Mouse (Mus musculus): Measurements from ENCODE around the gene Cavin3. TPM values are rescaled to one million over a fixed set of nuclear protein-coding genes. Genes with fewer than 3 reads are reported as not detected.
"Not testable (repeated sequence)": the region's sequence is repeated elsewhere in the genome, so short reads cannot be mapped to it uniquely, and the experiment has no call there.

Cavin3 gene
- total RNA-seq, 1 experiment = 5.3 TPM

DNA sequence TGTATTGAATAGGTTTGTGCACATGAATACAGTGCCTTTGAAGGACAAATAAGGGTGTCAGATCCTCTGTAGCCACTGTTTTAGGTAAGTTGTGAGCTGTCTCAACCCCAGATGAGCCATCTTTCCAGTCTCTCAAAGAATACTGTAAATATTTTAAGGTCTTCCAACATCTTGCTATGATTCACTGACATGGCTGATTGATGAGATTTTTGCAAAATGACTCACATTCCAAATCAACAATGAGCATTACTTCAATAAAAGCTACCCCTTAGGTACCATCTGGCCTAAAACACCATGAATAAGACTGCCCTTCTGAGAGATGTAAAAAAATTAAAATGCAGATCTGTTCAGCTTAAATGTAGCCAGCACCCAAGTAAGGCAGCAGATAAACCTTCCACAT, 23.6 kb downstream of the Cavin3 start:
- Histone ChIP-seq H3K27ac (ENCODE audit: insufficient read depth, low read depth, low read length, poor library complexity, severe bottlenecking) (no peak overlapping the region), H3K4me3 (ENCODE audit: insufficient read depth in 1 of 2, low read depth in 1 of 2, low read length in 2 of 2, poor library complexity in 1 of 2, severe bottlenecking in 1 of 2) (no peak overlapping the region), H3K9me3 (ENCODE audit: control insufficient read depth, insufficient read depth, low read depth, low read length) (no peaks in the 10 kb centered on the region), H3K4me1 (ENCODE audit: control insufficient read depth in 2 of 2, insufficient read depth in 2 of 2, low read length in 2 of 2, poor library complexity in 1 of 2) (no peaks in the 10 kb centered on the region), H3K36me3 (ENCODE audit: control insufficient read depth, insufficient read depth, low read length, poor library complexity, severe bottlenecking) (no peaks in the 10 kb centered on the region), H3K9ac (ENCODE audit: insufficient read depth, low read depth, low read length, poor library complexity, severe bottlenecking) (no peak overlapping the region)
- no peak for DNase-seq (ENCODE audit: low read depth, low spot score)
- no peak for TF ChIP-seq ZNF384 (IDR thresholded peaks at IDR 0.05; ENCODE audit: low read depth, low read length)
- TF ChIP-seq CHD2 (IDR thresholded peaks at IDR 0.05; ENCODE audit: low read depth, low read length) = no peak
- no peak for TF ChIP-seq HCFC1 (IDR thresholded peaks at IDR 0.05; ENCODE audit: borderline replicate concordance, insufficient read depth, low read length)
- TF ChIP-seq MAFK (IDR thresholded peaks at IDR 0.05; ENCODE audit: insufficient read depth, low read depth, low read length) = no peak
- TF ChIP-seq ZC3H11A (IDR thresholded peaks at IDR 0.05; ENCODE audit: borderline replicate concordance, low read depth, low read length) = no peak
- in situ Hi-C loops (cut with MboI; ENCODE audit: low sequenced_read_pairs in 2 of 2, unreplicated experiment in 2 of 2) = loop anchor here in 1 of 2 experiments (10.0 kb wide), 2 partner anchors 56 to 64 kb away; no protein-coding TSS in a partner anchor

DNA sequence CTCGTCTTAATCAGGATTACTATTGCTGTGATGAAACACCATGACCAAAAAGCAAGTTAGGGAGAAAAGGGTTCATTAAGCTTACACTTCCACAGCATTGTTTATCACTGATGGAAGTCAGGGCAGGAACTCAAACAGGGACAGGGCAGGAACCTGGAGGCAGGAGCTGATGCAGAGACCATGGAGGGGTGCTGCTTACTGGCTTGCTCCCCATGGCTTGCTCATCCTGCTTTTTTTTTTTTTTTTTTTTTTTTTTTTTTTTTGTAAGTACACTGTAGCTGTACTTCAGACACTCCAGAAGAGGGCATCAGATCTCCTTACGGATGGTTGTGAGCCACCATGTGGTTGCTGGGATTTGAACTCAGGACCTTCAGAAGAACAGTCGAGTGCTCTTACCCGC, 28.8 kb downstream of the Cavin3 start:
- not testable (repeated sequence) for H3K4me3 ChIP-seq (ENCODE audit: insufficient read depth in 1 of 2, low read depth in 1 of 2, low read length in 2 of 2, poor library complexity in 1 of 2, severe bottlenecking in 1 of 2); H3K9ac ChIP-seq (ENCODE audit: insufficient read depth, low read depth, low read length, poor library complexity, severe bottlenecking); H3K4me1 ChIP-seq (ENCODE audit: control insufficient read depth in 2 of 2, insufficient read depth in 2 of 2, low read length in 2 of 2, poor library complexity in 1 of 2); H3K27ac ChIP-seq (ENCODE audit: insufficient read depth, low read depth, low read length, poor library complexity, severe bottlenecking); H3K9me3 ChIP-seq (ENCODE audit: control insufficient read depth, insufficient read depth, low read depth, low read length); DNase-seq (ENCODE audit: low read depth, low spot score); H3K36me3 ChIP-seq (ENCODE audit: control insufficient read depth, insufficient read depth, low read length, poor library complexity, severe bottlenecking)
- in situ Hi-C loops (cut with MboI; ENCODE audit: low sequenced_read_pairs in 2 of 2, unreplicated experiment in 2 of 2) = loop anchor here in 1 of 2 experiments (10.0 kb wide), 2 partner anchors 59 to 61 kb away; no protein-coding TSS in a partner anchor
- peak; percentile 87 for TF ChIP-seq ZNF384 (IDR thresholded peaks at IDR 0.05; ENCODE audit: low read depth, low read length)

DNA sequence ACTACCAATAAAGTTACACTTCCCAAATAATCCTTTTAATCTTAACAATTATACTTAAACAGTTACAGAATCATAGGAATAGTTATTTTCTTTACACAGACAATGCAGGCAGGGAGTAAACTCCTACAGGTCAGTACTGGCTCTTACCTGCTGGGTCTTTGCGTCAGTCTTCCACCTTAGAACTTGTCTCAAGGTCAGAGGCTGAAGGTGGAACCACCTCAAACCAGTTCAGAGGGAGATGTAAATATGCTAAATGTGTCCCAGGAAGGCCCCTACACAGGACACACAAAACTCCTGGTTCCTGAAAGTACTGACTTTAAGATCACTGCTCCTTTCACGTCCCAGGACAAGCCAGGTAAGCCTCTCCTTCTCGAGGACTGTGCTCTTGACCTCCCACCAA, 37.0 kb downstream of the Cavin3 start:
- H3K9ac ChIP-seq (ENCODE audit: insufficient read depth, low read depth, low read length, poor library complexity, severe bottlenecking) = no peak overlapping the region
- in situ Hi-C loops (cut with MboI; ENCODE audit: low sequenced_read_pairs in 2 of 2, unreplicated experiment in 2 of 2) = no loop called here
- H3K36me3 ChIP-seq (ENCODE audit: control insufficient read depth, insufficient read depth, low read length, poor library complexity, severe bottlenecking) = no peaks in the 10 kb centered on the region
- H3K4me1 ChIP-seq (ENCODE audit: control insufficient read depth in 2 of 2, insufficient read depth in 2 of 2, low read length in 2 of 2, poor library complexity in 1 of 2) = peaks cover 0 to 3% of the 10 kb centered on the region in 2 experiments; a peak in 1 of 4 replicates
- DNase-seq (ENCODE audit: low read depth, low spot score) = no peak
- no peak overlapping the region for H3K4me3 ChIP-seq (ENCODE audit: insufficient read depth in 1 of 2, low read depth in 1 of 2, low read length in 2 of 2, poor library complexity in 1 of 2, severe bottlenecking in 1 of 2)
- H3K27ac ChIP-seq (ENCODE audit: insufficient read depth, low read depth, low read length, poor library complexity, severe bottlenecking) = no peak overlapping the region
- no peaks in the 10 kb centered on the region for H3K9me3 ChIP-seq (ENCODE audit: control insufficient read depth, insufficient read depth, low read depth, low read length)
- no peak for TF ChIP-seq MAFK (IDR thresholded peaks at IDR 0.05; ENCODE audit: insufficient read depth, low read depth, low read length)
- TF ChIP-seq ZNF384 (IDR thresholded peaks at IDR 0.05; ENCODE audit: low read depth, low read length) = no peak
- TF ChIP-seq CHD2 (IDR thresholded peaks at IDR 0.05; ENCODE audit: low read depth, low read length) = no peak
- no peak for TF ChIP-seq HCFC1 (IDR thresholded peaks at IDR 0.05; ENCODE audit: borderline replicate concordance, insufficient read depth, low read length)
- TF ChIP-seq ZC3H11A (IDR thresholded peaks at IDR 0.05; ENCODE audit: borderline replicate concordance, low read depth, low read length) = no peak

DNA sequence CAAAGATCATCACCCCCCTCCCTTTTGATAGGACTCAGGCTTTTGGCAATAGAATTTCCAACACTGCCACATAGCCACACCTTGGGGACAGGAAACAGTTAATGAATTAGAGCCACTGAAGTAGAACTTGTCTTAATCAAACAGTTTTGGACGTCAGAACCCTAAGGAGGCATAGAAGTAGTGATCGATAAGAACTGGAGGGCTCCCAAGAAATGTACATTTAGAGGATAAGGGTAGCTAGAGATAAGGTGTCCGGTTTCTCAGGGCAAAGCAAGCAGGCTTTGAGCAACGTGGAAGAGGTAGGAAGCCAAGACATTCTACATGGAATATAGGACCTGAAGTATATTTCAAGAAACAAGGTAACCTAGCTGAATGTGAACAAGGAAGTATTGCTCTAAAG, 40.7 kb downstream of the Cavin3 start:
- DNase-seq (ENCODE audit: low read depth, low spot score) = no peak
- in situ Hi-C loops (cut with MboI; ENCODE audit: low sequenced_read_pairs in 2 of 2, unreplicated experiment in 2 of 2) = no loop called here
- H3K4me3 ChIP-seq (ENCODE audit: insufficient read depth in 1 of 2, low read depth in 1 of 2, low read length in 2 of 2, poor library complexity in 1 of 2, severe bottlenecking in 1 of 2) = no peak overlapping the region
- no peaks in the 10 kb centered on the region for H3K36me3 ChIP-seq (ENCODE audit: control insufficient read depth, insufficient read depth, low read length, poor library complexity, severe bottlenecking)
- no peak overlapping the region for H3K9ac ChIP-seq (ENCODE audit: insufficient read depth, low read depth, low read length, poor library complexity, severe bottlenecking)
- no peak overlapping the region for H3K27ac ChIP-seq (ENCODE audit: insufficient read depth, low read depth, low read length, poor library complexity, severe bottlenecking)
- H3K4me1 ChIP-seq (ENCODE audit: control insufficient read depth in 2 of 2, insufficient read depth in 2 of 2, low read length in 2 of 2, poor library complexity in 1 of 2) = peaks cover 0 to 3% of the 10 kb centered on the region in 2 experiments; a peak in 1 of 4 replicates
- no peaks in the 10 kb centered on the region for H3K9me3 ChIP-seq (ENCODE audit: control insufficient read depth, insufficient read depth, low read depth, low read length)
- no peak for TF ChIP-seq ZC3H11A (IDR thresholded peaks at IDR 0.05; ENCODE audit: borderline replicate concordance, low read depth, low read length)
- TF ChIP-seq MAFK (IDR thresholded peaks at IDR 0.05; ENCODE audit: insufficient read depth, low read depth, low read length) = no peak

DNA sequence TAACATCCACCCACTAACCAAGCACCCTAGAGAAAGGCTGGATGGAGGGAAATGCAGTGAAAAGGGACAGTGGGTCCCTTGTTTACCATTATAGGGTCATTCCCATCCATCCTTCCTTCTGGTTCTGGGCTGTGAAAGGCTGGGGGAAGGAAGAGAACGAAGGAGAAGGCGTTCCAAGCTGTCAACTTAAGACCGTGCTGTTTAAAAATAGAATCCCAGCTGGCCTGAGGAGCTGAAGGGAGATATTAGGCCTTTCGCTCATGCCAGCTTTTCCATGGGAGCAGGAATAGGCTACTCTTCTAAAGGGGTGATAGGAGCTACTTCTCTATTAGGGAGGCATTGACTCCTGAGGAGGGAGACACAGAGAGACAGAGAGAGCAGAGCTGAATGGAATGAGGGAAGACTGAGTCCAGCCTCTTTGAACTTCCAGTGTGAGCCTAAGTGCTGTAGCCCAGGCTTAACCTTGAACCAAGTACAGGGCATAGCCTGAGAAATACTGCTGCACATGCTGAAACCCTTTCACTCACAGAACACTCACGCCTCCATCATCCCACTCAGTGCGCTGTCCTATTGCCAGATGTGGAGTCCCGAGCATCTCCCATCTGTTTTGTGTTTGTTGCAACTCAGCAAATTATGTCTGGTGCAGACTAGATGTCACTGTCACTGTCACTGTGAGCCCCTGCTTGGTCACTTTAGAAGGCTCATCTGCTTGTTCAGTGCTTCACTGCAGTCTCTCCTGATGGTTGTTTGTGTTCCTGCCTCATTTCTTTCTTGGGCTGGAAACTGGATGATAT, 43.9 kb downstream of the Cavin3 start:
- H3K9me3 ChIP-seq (ENCODE audit: control insufficient read depth, insufficient read depth, low read depth, low read length) = no peaks in the 10 kb centered on the region
- H3K4me1 ChIP-seq (ENCODE audit: control insufficient read depth in 2 of 2, insufficient read depth in 2 of 2, low read length in 2 of 2, poor library complexity in 1 of 2) = peaks cover 0 to 3% of the 10 kb centered on the region in 2 experiments; a peak in 1 of 4 replicates
- no peak overlapping the region for H3K9ac ChIP-seq (ENCODE audit: insufficient read depth, low read depth, low read length, poor library complexity, severe bottlenecking)
- no peak for TF ChIP-seq ZC3H11A (IDR thresholded peaks at IDR 0.05; ENCODE audit: borderline replicate concordance, low read depth, low read length)
- no peak for TF ChIP-seq MAFK (IDR thresholded peaks at IDR 0.05; ENCODE audit: insufficient read depth, low read depth, low read length)
- TF ChIP-seq HCFC1 (IDR thresholded peaks at IDR 0.05; ENCODE audit: borderline replicate concordance, insufficient read depth, low read length) = no peak
- TF ChIP-seq ZNF384 (IDR thresholded peaks at IDR 0.05; ENCODE audit: low read depth, low read length) = no peak
- DNase-seq (ENCODE audit: low read depth, low spot score) = no peak
- H3K36me3 ChIP-seq (ENCODE audit: control insufficient read depth, insufficient read depth, low read length, poor library complexity, severe bottlenecking) = no peaks in the 10 kb centered on the region
- in situ Hi-C loops (cut with MboI; ENCODE audit: low sequenced_read_pairs in 2 of 2, unreplicated experiment in 2 of 2) = no loop called here
- no peak overlapping the region for H3K4me3 ChIP-seq (ENCODE audit: insufficient read depth in 1 of 2, low read depth in 1 of 2, low read length in 2 of 2, poor library complexity in 1 of 2, severe bottlenecking in 1 of 2)
- H3K27ac ChIP-seq (ENCODE audit: insufficient read depth, low read depth, low read length, poor library complexity, severe bottlenecking) = no peak overlapping the region

All from ES-E14 (cell line).